ENCODE assay signal across 25 mouse cellular contexts in genomic region chr2:73938896-73939295, GRCm38 (mm10). TPM values are rescaled to one million over a fixed set of nuclear protein-coding genes. Genes with fewer than 3 reads are reported as not detected.
DNase-seq lines count a peak whose midpoint lies in the region; ATAC-seq and TF ChIP-seq lines count a peak whose summit lies in the region.
"Had no signal": no experiment of that assay in that cellular context is flagged by ENCODE, and none has a peak within 500 bp of the region (broad histone marks: within the 10 kb centered on the region; RNA-seq: fewer than 3 reads in every experiment).

No protein-coding gene starts in this region.

- ATAC-seq in kidney, embryonic 16.5 days (ENCODE audit: low FRiP score, low TSS enrichment): no peak
- ATAC-seq: activated CD4-positive, CD25-positive, alpha-beta regulatory T cell, adult 4 months; forebrain, embryonic 15.5 days had no signal

- no peaks in the 10 kb centered on the region for H3K36me3 ChIP-seq in kidney, adult 2 months (ENCODE audit: control insufficient read depth, insufficient read depth, low read length)
- H3K36me3 ChIP-seq in kidney, embryonic 16.5 days (ENCODE audit: insufficient read depth, low read length): no peaks in the 10 kb centered on the region
- H3K36me3 ChIP-seq in liver, adult 2 months (ENCODE audit: control insufficient read depth, insufficient read depth, low read length): no peaks in the 10 kb centered on the region
- H3K36me3 ChIP-seq: embryonic facial prominence, embryonic 10.5 days; embryonic facial prominence, embryonic 13.5 days; forebrain, embryonic 12.5 days; forebrain, embryonic 15.5 days; hindbrain, embryonic 12.5 days had no signal

- H3K4me3 ChIP-seq in kidney, adult 2 months (ENCODE audit: insufficient read depth, low read depth, low read length): no peak overlapping the region
- H3K4me3 ChIP-seq in kidney, embryonic 16.5 days (ENCODE audit: low read length): no peak overlapping the region
- no peak overlapping the region for H3K4me3 ChIP-seq in liver, adult 2 months (ENCODE audit: insufficient read depth, low read depth, low read length)
- H3K4me3 ChIP-seq: embryonic facial prominence, embryonic 10.5 days; embryonic facial prominence, embryonic 13.5 days; erythroblast, embryonic 14.5 days; forebrain, embryonic 12.5 days; forebrain, embryonic 15.5 days; heart, adult 2 months; hindbrain, embryonic 12.5 days had no signal

- H3K4me1 ChIP-seq in kidney, adult 2 months (ENCODE audit: control insufficient read depth, insufficient read depth, low read length): no peaks in the 10 kb centered on the region; the same call in 1 of the 2 replicates
- no peaks in the 10 kb centered on the region for H3K4me1 ChIP-seq in kidney, embryonic 16.5 days (ENCODE audit: insufficient read depth, low read length)
- H3K4me1 ChIP-seq in liver, adult 2 months (ENCODE audit: control insufficient read depth, insufficient read depth, low read length): peaks cover 5% of the 10 kb centered on the region; the same call in 1 of the 2 replicates
- H3K4me1 ChIP-seq: embryonic facial prominence, embryonic 10.5 days; embryonic facial prominence, embryonic 13.5 days; forebrain, embryonic 12.5 days; forebrain, embryonic 15.5 days; hindbrain, embryonic 12.5 days had no signal

- H3K4me2 ChIP-seq in kidney, embryonic 16.5 days (replicated peaks; ENCODE audit: low read depth, low read length): no peak overlapping the region
- H3K4me2 ChIP-seq: embryonic facial prominence, embryonic 13.5 days; forebrain, embryonic 12.5 days; forebrain, embryonic 15.5 days; heart, embryonic 11.5 days; hindbrain, embryonic 12.5 days had no signal

- 68% methylated on average over 2 of the region's 2 CpGs for WGBS in kidney, adult 2 months
- 86% methylated on average over 2 of the region's 2 CpGs for WGBS in kidney, embryonic 16.5 days
- 32% methylated on average over 2 of the region's 2 CpGs for WGBS in liver, adult 2 months

- no peaks in the 10 kb centered on the region for H3K79me2 ChIP-seq in liver, adult 2 months (ENCODE audit: control insufficient read depth, insufficient read depth, low read length)

- TF ChIP-seq CTCF in kidney, adult 2 months (conservative IDR thresholded peaks at IDR 0.05; ENCODE audit: insufficient read depth, insufficient read length, low read depth, low read length): no peak
- no peak for TF ChIP-seq CTCF in liver, adult 2 months (IDR thresholded peaks at IDR 0.05; ENCODE audit: low read depth, low read length)

- no peaks in the 10 kb centered on the region for H3K9me3 ChIP-seq in kidney, embryonic 16.5 days (ENCODE audit: low read length)
- H3K9me3 ChIP-seq: embryonic facial prominence, embryonic 13.5 days; forebrain, embryonic 12.5 days; forebrain, embryonic 15.5 days; hindbrain, embryonic 12.5 days had no signal

- H3K27me3 ChIP-seq in kidney, adult 2 months (replicated peaks; ENCODE audit: control insufficient read depth, insufficient read depth, low read length): no peaks in the 10 kb centered on the region
- no peaks in the 10 kb centered on the region for H3K27me3 ChIP-seq in kidney, embryonic 16.5 days (ENCODE audit: insufficient read depth, low read length)
- no peaks in the 10 kb centered on the region for H3K27me3 ChIP-seq in liver, adult 2 months (ENCODE audit: control insufficient read depth, insufficient read depth, low read length)
- H3K27me3 ChIP-seq: embryonic facial prominence, embryonic 13.5 days; forebrain, embryonic 12.5 days; forebrain, embryonic 15.5 days; hindbrain, embryonic 12.5 days had no signal

- TF ChIP-seq POLR2A in kidney, adult 2 months (IDR thresholded peaks at IDR 0.05; ENCODE audit: low read depth, low read length): no peak
- TF ChIP-seq POLR2A in liver, adult 2 months (IDR thresholded peaks at IDR 0.05; ENCODE audit: extremely low read depth, insufficient read depth, low read length): no peak

- H3K27ac ChIP-seq in kidney, adult 2 months (ENCODE audit: insufficient read depth, low read depth, low read length): peak overlapping the region; percentile 65
- no peak overlapping the region for H3K27ac ChIP-seq in kidney, embryonic 16.5 days (ENCODE audit: low read length)
- H3K27ac ChIP-seq in liver, adult 2 months (replicated peaks; ENCODE audit: insufficient read depth, low read depth, low read length): peak overlapping the region; percentile 68
- H3K27ac ChIP-seq: embryonic facial prominence, embryonic 10.5 days; embryonic facial prominence, embryonic 13.5 days; forebrain, embryonic 12.5 days; forebrain, embryonic 15.5 days; heart, adult 2 months; hindbrain, embryonic 12.5 days had no signal

- peak; percentile 68 for DNase-seq in heart, adult 11 months
- no peak for DNase-seq in heart, adult 8-10 months (ENCODE audit: low spot score)
- peak; percentile 85 for DNase-seq in kidney, adult 2 months
- DNase-seq in liver, adult 2 months (ENCODE audit: extremely low read depth, low read depth, low spot score): peak; percentile 91
- DNase-seq in liver: no peak
- peak; percentile 58 to 74 for DNase-seq in kidney, postnatal 36 days
- DNase-seq in right cerebral cortex, adult 18-20 months: no peak
- DNase-seq: adrenal gland, adult 8-10 months; adrenal gland, postnatal 25 days; cerebellum, adult 11-12 months; cerebellum, adult 8-10 months; cerebellum, postnatal 10 days; cerebellum, postnatal 36 days; embryo, embryonic 11 days; gastrocnemius, postnatal 25 days; heart, adult 2 months had no signal

- no peak overlapping the region for H3K9ac ChIP-seq in kidney, embryonic 16.5 days (replicated peaks; ENCODE audit: low read length)
- H3K9ac ChIP-seq in liver, adult 2 months (ENCODE audit: low read depth, low read length): no peak overlapping the region
- H3K9ac ChIP-seq: embryonic facial prominence, embryonic 13.5 days; forebrain, embryonic 12.5 days; forebrain, embryonic 15.5 days; hindbrain, embryonic 12.5 days had no signal

RNA-seq across cellular contexts. Expression of gene Atp5g3, which starts 27.8 kb away (rescaled TPM):
- total RNA-seq in heart, adult 8-10 months (2022): 1,000 to 10,000 TPM; 2,950 to 3,478 (median 3,237) TPM
- polyA plus RNA-seq in kidney, adult 2 months (2012; rRNA removed): 1,531 and 1,803 TPM in 2 replicates
- polyA plus RNA-seq in kidney, embryonic 16.5 days (2015; fragmentation: Nextera tagmentation; extraction: Ambion mirVana): 1,452 and 1,475 TPM in 2 replicates
- total RNA-seq in liver, adult 2 months (2014; rRNA removed): 380 and 510 TPM in 2 replicates
- 749 and 835 TPM in 2 replicates for polyA plus RNA-seq in liver, adult 2 months (2012; rRNA removed)

RNA-seq across cellular contexts. Expression of gene Atf2, which starts 46.5 kb away (rescaled TPM):
- 10 to 100 TPM; 38.4 to 45.9 (median 42.3) TPM for total RNA-seq in heart, adult 8-10 months (2022)
- 17.1 and 22.0 TPM in 2 replicates for polyA plus RNA-seq in kidney, adult 2 months (2012; rRNA removed)
- 66.9 and 75.0 TPM in 2 replicates for polyA plus RNA-seq in kidney, embryonic 16.5 days (2015; fragmentation: Nextera tagmentation; extraction: Ambion mirVana)
- total RNA-seq in liver, adult 2 months (2014; rRNA removed): 15.4 and 17.3 TPM in 2 replicates
- polyA plus RNA-seq in liver, adult 2 months (2012; rRNA removed): 6.8 and 7.1 TPM in 2 replicates

Comparison
In these comparisons a context has a peak if more than half of its experiments do, and no peak if none do; other contexts are left out.
1. DNase-seq: peak in heart, adult 11 months (single experiment), kidney, adult 2 months (single experiment), liver, adult 2 months (single experiment) and kidney, postnatal 36 days (2 of 2); none in heart, adult 8-10 months (single experiment), liver (single experiment) and right cerebral cortex, adult 18-20 months (single experiment).